Mouse (Mus musculus) thymus, postnatal 14 days (tissue): Measurements from ENCODE around the gene Osbpl3.
A peak's percentile ranks its signal among the peaks of the same experiment; 100 is the strongest.

Experiments
- DNase-seq: peaks from one replicate; pipeline ENCODE4 v3.0.0; 2021

Osbpl3 gene

DNA sequence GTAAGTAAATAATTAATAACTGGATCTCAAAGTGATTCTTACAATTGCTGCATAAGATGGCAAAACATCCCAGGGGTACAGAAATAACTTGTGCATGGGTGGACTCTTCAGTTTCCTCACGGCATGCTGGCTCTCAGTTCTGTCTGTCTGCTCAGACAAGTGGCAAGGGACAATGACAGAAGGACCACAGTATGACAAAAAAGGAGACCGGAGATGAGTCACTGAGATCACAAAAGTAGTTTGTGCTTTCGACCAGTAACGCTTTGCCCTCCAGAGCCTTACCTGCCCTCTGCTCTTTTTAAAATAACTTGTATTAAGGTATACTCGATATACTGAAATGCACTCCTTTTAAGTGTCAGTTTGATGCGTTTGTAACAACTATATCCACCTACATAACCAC is 55.8 kb downstream of the Osbpl3 start:
- DNase-seq: no peak

GRCm38 (mm10) chr6:50399427-50400195 is 56.4 kb downstream of the Osbpl3 start:
- no peak for DNase-seq

DNA sequence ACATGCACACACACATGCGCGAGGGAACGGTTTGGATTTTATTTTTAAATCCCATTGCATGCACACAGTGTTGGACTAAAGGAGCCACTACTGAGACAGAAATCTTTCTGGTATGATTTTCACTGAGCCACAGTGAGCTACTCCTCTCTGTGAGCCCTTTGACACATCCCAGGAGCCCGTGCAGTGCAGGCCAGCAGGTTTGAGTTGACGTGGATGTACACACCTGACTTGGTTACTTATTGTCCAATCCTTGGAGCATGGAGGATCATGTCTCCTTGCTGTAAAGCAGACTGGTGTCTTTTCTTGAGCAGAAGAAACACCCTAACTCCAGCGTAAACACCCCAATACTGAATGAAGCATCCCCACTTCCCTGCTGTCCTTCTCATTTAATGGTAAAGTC is 57.7 kb downstream of the Osbpl3 start:
- no peak for DNase-seq

GRCm38 (mm10) chr6:50397116-50397515 is 58.9 kb downstream of the Osbpl3 start:
- DNase-seq: no peak

- no peak for DNase-seq
Measured at GRCm38 (mm10) chr6:50395641-50396312, 60.2 kb downstream of the Osbpl3 start.

DNA sequence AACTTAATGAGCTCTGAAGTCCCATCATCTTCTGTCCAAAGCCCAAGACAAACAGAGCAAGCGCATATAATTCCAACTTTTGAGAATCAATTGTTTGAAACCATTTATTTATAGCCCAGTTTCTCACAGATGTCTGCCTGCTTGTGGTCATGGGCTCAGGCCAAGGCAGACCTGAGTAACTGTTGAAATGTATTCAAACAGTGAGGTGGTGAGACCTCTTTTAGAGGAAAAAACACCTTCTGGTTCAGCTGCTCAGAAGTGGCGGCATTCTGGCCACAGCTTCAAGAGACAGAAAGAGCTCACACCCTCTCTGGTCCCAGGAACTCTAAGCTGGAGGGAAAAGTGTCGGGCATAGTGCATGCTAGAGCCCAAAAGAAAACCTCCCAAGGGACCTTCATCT is 61.6 kb downstream of the Osbpl3 start:
- DNase-seq: no peak

DNA sequence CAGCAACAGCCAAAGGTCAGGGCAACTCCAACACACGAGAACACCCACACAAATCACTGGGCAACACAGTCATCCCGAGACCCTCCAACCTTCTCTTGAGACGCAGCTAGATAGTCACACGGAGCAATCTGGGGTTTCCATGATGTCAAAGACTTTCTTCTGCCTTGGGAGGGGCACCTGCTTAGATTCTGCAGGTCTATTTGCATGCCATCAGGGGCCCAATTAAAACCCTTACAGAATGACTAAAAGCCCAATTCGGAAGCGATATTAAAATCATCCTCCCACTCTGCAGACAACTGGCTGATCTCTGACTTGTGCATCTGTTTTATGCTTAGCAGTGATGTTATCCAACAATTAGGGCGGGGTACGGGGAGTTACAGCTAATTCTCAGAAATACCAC is 62.0 kb downstream of the Osbpl3 start:
- DNase-seq: no peak

- no peak for DNase-seq
Measured at GRCm38 (mm10) chr6:50391951-50392350, 64.0 kb downstream of the Osbpl3 start.

GRCm38 (mm10) chr6:50390313-50390712 is 65.7 kb downstream of the Osbpl3 start:
- DNase-seq: no peak

DNA sequence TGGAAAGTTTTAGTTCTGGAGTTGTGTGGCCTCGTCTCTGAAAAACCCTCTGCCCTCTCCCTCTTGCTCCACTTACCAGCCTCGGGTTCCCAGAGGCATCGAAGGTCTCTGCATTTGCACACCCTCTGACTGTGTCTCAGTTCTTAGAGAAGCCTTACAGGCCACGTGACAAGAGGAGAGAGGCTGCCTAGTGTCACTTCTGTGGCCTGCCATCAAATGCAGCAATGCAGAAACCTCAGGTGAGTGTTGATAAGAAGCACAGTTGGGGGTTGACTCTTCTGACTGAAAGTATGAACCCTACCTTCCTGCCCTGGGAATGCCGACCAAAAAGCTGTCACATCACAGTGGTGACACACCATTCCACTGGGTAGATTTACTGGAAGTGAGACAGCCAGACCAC is 68.4 kb downstream of the Osbpl3 start:
- DNase-seq: peak; percentile 50

DNA sequence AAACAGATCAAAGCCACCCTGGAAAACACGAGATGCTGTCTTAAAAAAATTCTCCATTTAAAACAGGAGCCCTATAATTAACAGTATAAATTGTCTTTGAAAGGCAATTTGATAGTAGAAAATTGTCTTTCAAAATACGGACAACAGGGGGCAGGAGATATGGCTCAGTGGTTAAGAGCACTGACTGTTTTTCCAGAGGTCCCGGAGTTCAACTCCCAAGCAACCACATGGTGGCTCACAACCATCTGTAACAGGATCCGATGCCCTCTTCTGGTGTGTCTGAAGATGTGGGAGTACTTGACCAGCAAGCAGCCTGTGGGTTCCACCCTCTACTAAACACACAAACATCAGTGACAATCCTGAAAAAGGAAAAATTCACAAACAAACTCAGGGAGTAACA is 69.5 kb downstream of the Osbpl3 start:
- no peak for DNase-seq

- no peak for DNase-seq
Measured at GRCm38 (mm10) chr6:50385451-50386013, 70.5 kb downstream of the Osbpl3 start.

DNA sequence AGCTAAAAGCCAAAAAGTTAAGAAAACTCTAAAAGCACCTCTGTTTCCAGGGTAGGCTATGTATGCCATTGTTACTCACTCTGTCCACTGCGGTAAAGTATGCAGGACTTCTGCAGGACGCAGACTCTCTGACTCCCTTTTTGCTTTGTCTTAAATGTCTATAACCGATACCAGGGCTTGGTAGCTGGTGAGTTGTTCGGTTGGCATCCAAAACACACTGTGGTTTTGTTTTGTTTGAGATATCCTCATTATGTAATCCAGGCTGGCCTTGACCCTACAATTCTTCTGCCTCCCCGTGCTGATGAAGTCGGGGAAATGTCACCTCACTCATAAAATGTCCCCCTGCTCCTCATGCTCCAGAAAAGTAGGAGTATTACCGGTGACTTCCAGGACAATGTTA is 73.3 kb downstream of the Osbpl3 start:
- DNase-seq: no peak

DNA sequence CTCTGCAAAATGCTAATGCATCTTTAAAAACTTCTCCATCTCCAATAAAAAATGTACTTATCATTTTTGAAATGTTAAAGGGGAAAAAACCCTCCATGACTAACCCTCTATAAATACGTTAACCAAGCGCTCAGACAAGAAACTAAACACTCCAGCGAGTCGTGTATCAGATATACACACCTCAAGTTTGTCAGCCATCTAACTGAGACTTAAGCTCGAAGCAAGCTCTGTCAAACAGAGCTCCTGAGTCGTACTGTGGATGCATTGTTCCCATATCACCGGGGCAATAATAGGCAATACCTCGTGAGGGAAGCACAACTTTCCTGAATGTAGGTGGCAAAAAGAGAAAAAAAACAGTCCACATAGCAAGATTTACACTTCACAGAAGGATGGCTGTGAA is 73.8 kb downstream of the Osbpl3 start:
- no peak for DNase-seq

- DNase-seq: peak; percentile 75
Measured at GRCm38 (mm10) chr6:50381504-50382091, 74.4 kb downstream of the Osbpl3 start.

DNA sequence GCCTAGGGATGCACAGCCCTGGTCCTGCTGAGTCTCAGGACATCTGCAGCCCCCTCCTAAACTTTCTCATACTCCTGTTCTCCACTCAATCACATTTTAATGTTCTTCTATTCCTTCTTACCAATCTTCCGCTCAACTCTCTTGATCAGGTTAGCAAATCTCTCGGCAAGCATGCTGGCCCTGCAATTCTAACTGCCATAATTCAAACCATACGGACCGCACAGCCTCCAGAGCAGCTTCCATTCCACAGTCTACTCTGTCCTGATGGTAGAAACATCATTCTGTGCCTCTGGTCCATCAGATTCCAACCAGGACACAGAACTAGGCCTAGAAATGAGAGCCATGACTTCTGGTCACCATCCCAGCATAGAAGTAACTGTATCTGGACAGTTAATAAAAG is 76.3 kb downstream of the Osbpl3 start:
- DNase-seq: no peak

GRCm38 (mm10) chr6:50379136-50379535 is 76.9 kb downstream of the Osbpl3 start:
- no peak for DNase-seq

DNA sequence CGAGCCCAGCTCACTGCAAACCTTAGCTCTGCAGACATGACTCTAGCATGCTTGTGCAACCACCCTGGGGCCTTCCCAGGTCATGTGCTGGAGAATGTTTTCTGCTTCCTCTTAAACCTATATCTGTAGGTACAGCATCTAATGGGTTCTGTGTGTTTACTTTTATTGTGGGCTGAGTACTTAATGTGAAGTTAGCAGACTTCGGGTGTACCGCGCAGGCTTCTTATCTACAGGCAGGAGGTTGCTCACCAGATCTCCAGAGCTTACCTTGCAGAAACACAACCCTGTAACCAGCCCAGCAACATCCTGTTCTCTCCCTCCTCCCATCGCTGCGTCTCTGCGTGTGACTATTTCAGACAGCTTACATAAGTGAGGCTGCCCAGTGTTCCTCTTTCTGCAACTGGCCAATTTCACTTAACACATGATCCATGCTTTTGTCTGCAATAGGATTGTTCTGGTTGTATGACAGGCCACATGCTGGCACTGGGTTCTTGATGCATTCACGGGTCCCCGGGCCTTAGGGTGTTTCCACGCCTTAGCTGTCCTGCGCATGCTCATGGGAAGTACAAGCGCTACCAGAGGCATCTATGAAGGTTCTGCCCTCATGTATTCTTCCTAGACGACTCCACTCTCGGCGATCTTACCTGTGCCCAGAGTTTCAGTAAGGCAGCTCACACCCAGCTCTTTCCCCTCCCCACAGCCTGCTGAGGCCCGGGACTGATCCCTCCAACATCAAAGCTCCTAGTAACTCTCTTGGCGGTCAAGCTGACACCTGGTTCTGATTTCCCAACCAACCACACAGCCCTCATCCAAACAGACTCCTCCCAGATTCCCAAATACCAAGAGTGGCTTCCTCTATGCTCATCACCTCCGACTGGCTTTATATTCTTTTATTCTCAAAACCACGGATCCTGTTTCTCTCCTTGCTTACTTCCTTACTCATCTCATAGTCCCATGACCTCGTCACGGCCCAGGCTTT is 78.0 kb downstream of the Osbpl3 start:
- peak; percentile 68 for DNase-seq

GRCm38 (mm10) chr6:50376684-50377083 is 79.3 kb downstream of the Osbpl3 start:
- no peak for DNase-seq

DNA sequence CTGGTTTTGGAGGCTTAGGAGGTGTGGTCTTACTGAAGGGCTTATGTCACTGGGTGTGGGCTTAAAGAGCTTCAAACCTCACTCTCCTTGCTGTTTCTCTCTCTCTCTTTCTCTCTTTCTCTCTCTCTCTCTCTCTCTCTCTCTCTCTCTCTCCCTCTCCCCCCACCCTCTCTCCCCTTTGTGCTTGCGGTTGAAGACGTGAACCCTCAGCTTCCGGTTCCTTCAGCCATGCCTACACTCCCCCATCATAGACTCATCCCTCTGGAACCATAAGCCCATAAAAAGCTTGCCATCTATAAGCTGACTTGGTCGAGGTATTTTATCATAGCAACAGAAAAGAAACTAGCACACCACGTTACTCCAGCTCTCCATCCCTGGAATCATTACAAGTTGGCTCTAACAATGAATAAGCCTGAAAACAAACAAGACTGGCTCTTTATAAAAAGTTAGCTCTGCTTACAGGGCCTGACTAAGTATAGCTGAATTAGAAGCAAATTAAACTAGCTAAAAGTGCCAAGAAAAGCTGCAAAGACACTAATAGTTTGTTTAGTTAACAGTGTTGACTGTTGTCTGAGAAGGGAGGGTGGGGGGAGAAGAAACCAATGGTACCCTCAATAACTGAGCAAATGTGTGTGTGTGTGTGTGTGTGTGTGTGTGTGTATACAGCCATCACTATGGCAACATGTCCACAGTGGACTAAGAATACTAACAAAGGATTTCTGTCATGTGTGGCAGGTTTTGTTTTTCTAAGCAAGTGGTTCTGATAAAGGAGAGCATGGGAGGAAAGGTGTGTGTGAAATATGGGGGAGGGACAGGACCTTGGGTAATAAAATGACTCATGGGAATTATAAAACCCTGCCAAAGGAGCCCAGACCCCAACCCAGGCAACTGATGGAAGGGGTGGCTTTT is 83.2 kb downstream of the Osbpl3 start:
- DNase-seq: no peak

DNA sequence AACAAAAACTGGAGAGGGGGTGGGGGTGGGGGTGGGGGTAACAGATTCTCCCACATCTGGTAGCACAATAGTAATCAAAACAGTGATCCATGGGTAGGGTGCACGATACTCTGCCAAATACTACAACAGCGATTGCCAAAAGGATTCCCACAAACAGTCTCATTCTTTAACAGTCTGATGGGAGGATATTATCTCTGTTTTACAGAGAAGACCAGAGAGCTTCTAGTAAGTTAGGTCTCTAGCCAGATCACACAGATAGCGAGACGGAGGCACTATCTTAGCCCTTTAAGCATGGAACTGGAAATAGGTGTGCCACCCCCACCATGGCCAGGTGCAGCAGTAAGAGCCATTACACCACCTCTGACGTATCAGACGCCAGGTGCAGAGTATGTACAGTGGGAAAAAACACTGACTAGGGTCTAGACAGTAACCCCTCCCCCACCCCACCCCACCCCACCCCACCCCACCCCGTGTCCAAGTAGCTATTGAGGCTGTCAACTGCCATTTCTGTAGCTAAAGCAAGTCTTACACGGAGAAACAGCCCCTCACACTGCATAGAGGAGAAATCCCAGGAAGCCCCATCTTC is 84.4 kb downstream of the Osbpl3 start:
- no peak for DNase-seq
